Mouse (Mus musculus) neural tube, embryonic 10.5 days (tissue): ENCODE results near the gene Ralgps2.
A peak's percentile ranks its signal among the peaks of the same experiment; 100 is the strongest.

Experiments used
- DNase-seq: peaks from one replicate; pipeline ENCODE4 v3.0.0-alpha.2; 2017; ENCODE audit warnings: low spot score; ENCODE audit errors: extremely low spot score

Ralgps2 gene

GRCm38 (mm10) chr1:156838177-156838576 is 101.2 kb downstream of the Ralgps2 start, which contains the start of gene Angptl1:
Gene Angptl1 (plus strand): TSS chr1:156838562.
- no peak for DNase-seq

GRCm38 (mm10) chr1:156819236-156819635 is 120.2 kb downstream of the Ralgps2 start:
- no peak for DNase-seq

- no peak for DNase-seq
Observed at GRCm38 (mm10) chr1:156813485-156813884, 125.9 kb downstream of the Ralgps2 start.

DNA sequence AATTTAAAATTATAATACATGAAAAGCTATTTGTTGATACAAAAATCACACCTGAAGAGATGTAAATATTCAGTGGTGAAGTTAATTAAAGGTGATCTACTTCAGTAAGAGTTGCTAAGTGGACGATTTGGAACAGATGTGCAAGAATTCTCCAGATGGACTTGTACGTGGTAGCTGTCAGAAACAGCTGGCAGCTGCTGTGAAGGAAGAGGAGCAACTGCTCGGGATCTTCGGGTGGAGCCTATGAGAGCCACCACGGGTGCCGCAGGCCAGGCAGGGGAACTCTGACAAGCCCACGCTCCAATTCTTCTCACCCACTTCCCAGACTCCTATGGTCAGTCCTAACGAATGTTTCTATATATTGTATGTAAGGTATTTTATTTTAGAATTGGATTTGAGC is 126.7 kb downstream of the Ralgps2 start:
- no peak for DNase-seq

GRCm38 (mm10) chr1:156811928-156812327 is 127.5 kb downstream of the Ralgps2 start:
- DNase-seq = no peak

GRCm38 (mm10) chr1:156808332-156808731 is 131.1 kb downstream of the Ralgps2 start:
- no peak for DNase-seq

DNA sequence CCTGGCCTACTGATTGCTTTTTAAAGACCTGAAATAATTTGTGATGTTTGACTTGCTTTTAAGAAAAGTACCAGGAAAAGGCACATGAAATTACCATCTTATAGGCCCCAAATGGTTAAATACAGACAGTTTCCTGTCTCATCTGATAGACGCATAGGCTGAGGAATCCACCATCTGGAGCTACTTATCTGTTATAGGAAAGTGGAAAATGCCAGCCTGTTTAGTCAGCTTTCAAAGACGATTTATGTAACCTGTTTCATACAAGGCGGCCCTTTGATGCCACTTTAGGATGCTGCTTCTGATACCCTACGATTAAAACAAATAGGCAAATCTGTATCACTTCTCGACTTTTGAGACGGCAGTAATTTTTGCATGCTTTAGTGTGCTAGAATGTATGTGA is 138.2 kb downstream of the Ralgps2 start:
- DNase-seq = no peak

- DNase-seq = no peak
Observed at GRCm38 (mm10) chr1:156796251-156796650, 143.2 kb downstream of the Ralgps2 start.

GRCm38 (mm10) chr1:156789844-156790490 is 149.5 kb downstream of the Ralgps2 start:
- DNase-seq = peak; percentile 67

GRCm38 (mm10) chr1:156787164-156787863 is 152.1 kb downstream of the Ralgps2 start:
- peak; percentile 47 for DNase-seq

DNA sequence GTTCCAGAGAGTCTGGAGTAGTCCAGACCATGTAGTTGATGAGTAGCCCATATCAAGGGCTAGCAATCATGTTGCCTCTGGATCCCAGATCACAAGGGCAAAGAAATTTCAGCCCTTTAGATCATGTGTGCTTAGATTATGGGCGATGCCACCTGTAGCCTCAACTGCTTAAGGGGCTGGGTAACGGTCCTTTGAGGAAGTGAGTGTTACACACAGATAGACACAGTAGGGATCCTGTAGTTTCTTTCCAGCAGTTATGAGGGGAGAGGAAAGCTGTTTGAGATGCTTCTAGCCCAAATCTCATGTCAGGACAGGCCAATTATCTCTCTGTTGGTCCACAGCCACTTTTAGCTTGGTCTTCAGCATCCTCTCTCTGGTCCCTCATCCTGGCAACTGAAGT is 153.4 kb downstream of the Ralgps2 start:
- DNase-seq = no peak

DNA sequence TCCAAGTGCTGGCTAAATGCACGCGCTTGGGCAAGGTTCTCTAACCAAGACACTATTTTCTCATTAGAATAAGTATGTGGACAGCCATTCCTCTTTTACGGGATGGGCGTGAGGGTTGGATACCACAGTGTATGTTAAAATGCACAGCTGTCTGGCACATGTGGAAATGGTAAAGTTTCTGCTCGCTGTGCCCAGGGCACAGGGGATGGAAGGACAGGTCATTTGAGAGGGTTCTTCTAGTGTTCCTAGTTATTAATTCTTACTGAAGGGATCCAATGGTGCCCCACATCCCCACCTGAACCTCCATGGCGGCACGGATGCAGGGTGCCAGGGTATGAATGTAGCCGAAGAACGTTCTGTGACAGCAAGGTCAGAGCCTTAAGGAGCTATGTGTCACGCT is 154.5 kb downstream of the Ralgps2 start:
- DNase-seq = no peak

DNA sequence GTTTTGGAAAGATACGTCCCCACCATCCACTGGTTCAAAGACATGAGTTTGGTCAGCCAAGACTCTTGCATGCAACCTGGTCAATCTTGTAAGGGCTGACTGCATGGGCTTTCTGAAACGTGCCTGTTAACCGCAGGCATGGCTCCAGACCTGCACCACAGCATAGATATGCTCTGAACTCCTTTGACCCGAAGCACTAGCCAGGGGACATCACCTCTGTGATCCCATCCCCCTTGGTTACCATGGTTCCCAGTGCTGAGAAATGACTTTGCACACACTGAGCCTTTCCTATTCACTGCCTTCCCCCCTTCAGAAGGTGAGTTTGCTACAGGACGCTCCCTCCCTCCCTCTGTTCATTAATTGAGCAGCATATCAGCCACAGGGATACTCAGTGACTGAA is 155.3 kb downstream of the Ralgps2 start:
- DNase-seq = peak; percentile 42

DNA sequence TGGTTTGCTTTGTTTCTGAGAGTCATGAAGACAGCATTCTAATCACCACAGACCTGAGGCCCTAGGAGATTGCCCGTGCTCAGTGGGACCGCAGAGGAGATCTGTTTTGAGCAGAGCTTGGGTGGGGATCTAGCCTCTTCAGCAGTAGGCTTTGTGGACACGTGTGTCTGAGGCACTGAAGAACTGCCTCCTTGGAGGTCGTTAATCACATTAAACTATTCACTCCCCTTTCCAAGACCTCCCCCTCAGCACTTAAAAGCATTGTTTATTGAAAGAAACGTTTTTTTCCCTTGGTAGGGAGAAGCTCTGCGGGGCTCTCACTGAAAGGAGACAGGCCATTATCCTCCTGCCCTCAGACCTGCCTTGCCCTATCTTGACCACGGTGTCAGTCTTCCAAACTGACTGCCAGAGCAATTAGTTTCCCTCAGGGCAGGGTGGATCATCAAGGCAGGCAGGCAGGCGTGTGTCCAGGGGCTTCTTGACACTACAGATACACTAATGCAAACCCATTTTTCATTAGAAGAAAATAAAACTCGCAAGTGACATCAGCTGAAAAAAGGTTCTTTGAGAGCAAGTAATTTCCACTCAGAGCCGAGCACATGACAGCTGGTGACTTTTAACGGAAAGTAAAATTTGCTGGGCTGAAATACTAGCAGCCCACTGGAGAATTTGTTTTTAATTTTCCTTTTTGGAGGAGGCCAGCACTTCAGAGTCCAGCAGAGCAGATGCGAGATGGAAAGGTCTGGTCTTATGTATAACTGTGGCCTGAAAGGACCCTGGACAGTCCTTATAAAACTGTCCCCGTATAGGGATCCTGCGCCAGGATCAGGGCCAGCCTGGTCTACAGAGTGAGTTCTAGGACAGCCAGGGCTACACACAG is 157.2 kb downstream of the Ralgps2 start:
- DNase-seq = peak; percentile 57

- DNase-seq = peak; percentile 84
Observed at GRCm38 (mm10) chr1:156781076-156781741, 158.2 kb downstream of the Ralgps2 start.

- peak; percentile 50 for DNase-seq
Observed at GRCm38 (mm10) chr1:156780234-156781005, 159.0 kb downstream of the Ralgps2 start.

- no peak for DNase-seq
Observed at GRCm38 (mm10) chr1:156779595-156779994, 159.8 kb downstream of the Ralgps2 start.

DNA sequence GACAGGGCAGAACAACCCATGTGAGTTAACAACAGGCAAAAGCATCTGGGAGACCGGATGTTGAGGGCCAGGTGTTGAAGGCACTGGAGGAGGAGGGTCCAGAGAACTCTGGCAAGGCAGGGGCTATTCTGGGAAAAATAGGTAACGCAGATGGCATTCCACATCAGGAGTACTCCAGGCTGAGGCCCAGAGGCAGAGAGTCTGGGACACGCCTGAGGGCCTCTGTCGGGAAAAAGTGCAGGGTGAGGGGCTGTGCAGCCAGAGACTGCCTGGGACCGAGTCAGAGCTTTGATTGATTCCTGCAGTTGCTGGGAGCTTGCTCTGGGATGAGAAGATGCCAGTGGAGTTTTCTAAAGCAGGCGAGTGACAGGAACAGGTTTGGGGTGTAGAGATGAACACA is 160.4 kb downstream of the Ralgps2 start:
- DNase-seq = peak; percentile 55

DNA sequence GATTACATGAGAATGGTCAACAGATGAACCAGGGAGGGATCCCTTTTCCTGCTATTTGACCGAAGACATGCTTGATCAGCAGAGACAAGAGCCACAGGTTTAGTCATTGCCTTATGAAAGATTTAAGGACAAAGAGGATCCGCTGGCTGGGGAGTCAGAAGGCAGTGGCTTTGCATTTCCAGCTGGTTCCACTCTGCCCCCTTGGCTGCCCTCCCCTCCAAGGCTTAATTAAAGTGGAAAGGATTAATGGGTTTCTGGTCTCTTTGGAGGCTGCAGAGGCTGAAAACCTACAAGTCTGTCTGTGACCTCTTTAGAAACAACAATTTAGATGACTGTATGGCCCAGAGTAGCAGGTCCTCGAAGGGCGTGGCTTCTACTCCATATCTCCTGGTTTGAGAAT is 161.5 kb downstream of the Ralgps2 start:
- no peak for DNase-seq

DNA sequence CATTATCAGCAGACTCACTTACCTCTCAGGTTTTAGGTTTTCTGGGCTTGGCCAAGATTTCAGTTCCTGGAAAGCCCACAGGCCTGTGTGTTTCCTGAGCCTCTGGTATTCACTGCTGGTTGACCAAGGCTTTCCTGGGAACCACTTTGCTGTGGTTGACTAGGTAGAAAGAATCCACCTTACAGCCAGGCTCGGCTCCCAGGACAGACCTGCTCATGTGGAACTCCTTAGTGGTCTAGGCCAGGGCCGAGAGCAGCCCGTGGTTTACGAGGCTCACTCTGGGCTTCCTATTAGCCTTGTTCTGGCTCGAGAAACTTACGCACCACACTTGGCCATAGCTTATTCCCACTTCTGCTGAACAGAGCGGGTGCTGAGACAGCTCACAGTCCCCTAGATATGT is 163.4 kb downstream of the Ralgps2 start:
- DNase-seq = no peak

DNA sequence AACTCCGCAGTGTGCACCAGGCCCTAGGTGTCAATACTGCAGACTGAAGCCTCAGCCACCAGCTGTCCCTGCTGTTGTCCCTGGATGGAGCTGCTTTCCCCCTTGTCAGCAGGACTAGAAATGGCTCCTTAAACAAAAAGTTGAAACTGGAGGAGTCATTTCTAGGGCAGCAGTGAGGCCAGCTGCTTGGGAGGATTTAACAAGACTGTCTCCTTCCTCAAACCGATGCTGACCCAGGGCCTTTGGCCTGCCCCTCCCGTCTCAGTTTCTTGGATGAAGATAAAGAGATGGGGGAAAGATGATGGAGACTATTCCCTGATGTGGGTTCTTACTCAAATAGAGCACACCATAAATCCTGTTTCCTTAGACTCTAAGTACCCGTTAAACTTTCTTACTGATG is 164.2 kb downstream of the Ralgps2 start:
- no peak for DNase-seq
